Mouse (Mus musculus) liver, adult 2 months (tissue): ENCODE data around the gene Slc25a16.

ENCODE experiments used
- CTCF ChIP-seq: fragments of 200-500 bp; IDR thresholded peaks from 2 replicates; pipeline ENCODE4 v1.5.1; 2011; ENCODE audit warnings: low read depth, low read length, control low read depth
- POLR2A ChIP-seq: fragments of 200-500 bp; IDR thresholded peaks from 2 replicates; pipeline ENCODE4 v1.6.1; 2011; ENCODE audit warnings: low read length, control low read depth; ENCODE audit not compliant: insufficient read depth; ENCODE audit errors: extremely low read depth

GRCm38 (mm10) chr10:62897437-62897836 lies 23.0 kb upstream of the Slc25a16 start:
- no peak for TF ChIP-seq POLR2A
- no peak for TF ChIP-seq CTCF
